Mouse (Mus musculus): Measurements from ENCODE around the gene Gm20388. TPM values are rescaled to one million over a fixed set of nuclear protein-coding genes. Genes with fewer than 3 reads are reported as not detected.

The Gm20388 gene
- total RNA-seq, 4 experiments from 2014 or later = 0.17 to 15.1 (median 6.6) TPM

- DNase-seq (ENCODE audit: low spot score in 2 of 2) = no peak
Measured at GRCm38 (mm10) chr8:124311723-124312122, 4401.1 kb downstream of the Gm20388 start.

GRCm38 (mm10) chr8:124312228-124312627 is 4401.6 kb downstream of the Gm20388 start:
- DNase-seq (ENCODE audit: low spot score in 2 of 2) = no peak

GRCm38 (mm10) chr8:124314803-124315202 is 4404.2 kb downstream of the Gm20388 start:
- no peak for DNase-seq (ENCODE audit: low spot score in 2 of 2)

- DNase-seq (ENCODE audit: low spot score in 2 of 2) = no peak
Measured at GRCm38 (mm10) chr8:124316466-124317136, 4406.0 kb downstream of the Gm20388 start.

- DNase-seq (ENCODE audit: low spot score in 2 of 2) = no peak
Measured at GRCm38 (mm10) chr8:124317191-124317682, 4406.6 kb downstream of the Gm20388 start.

GRCm38 (mm10) chr8:124317821-124318220 is 4407.2 kb downstream of the Gm20388 start:
- no peak for DNase-seq (ENCODE audit: low spot score in 2 of 2)

GRCm38 (mm10) chr8:124318612-124319315 is 4408.1 kb downstream of the Gm20388 start:
- DNase-seq (ENCODE audit: low spot score in 2 of 2) = no peak

- DNase-seq (ENCODE audit: low spot score in 2 of 2) = no peak
Measured at GRCm38 (mm10) chr8:124319316-124319652, 4408.6 kb downstream of the Gm20388 start.

GRCm38 (mm10) chr8:124321227-124321840 is 4410.7 kb downstream of the Gm20388 start:
- no peak for DNase-seq (ENCODE audit: low spot score in 2 of 2)

- peak in 1 of 2 experiments; percentile 33 for DNase-seq (ENCODE audit: low spot score in 2 of 2)
Measured at GRCm38 (mm10) chr8:124323356-124323755, 4412.7 kb downstream of the Gm20388 start.

- no peak for DNase-seq (ENCODE audit: low spot score in 2 of 2)
Measured at GRCm38 (mm10) chr8:124328259-124328658, 4417.6 kb downstream of the Gm20388 start.

GRCm38 (mm10) chr8:124329690-124330089 is 4419.0 kb downstream of the Gm20388 start:
- no peak for DNase-seq (ENCODE audit: low spot score in 2 of 2)

- DNase-seq (ENCODE audit: low spot score in 2 of 2) = peak; percentile 30 to 42
Measured at GRCm38 (mm10) chr8:124330433-124330832, 4419.8 kb downstream of the Gm20388 start.

- DNase-seq (ENCODE audit: low spot score in 2 of 2) = no peak
Measured at GRCm38 (mm10) chr8:124331094-124331493, 4420.5 kb downstream of the Gm20388 start.

- DNase-seq (ENCODE audit: low spot score in 2 of 2) = no peak
Measured at GRCm38 (mm10) chr8:124331706-124332105, 4421.1 kb downstream of the Gm20388 start.

- no peak for DNase-seq (ENCODE audit: low spot score in 2 of 2)
Measured at GRCm38 (mm10) chr8:124336302-124336701, 4425.7 kb downstream of the Gm20388 start.

GRCm38 (mm10) chr8:124339742-124340141 is 4429.1 kb downstream of the Gm20388 start:
- no peak for DNase-seq (ENCODE audit: low spot score in 2 of 2)

- DNase-seq (ENCODE audit: low spot score in 2 of 2) = no peak
Measured at GRCm38 (mm10) chr8:124340360-124341068, 4429.9 kb downstream of the Gm20388 start.

GRCm38 (mm10) chr8:124343151-124343550 is 4432.5 kb downstream of the Gm20388 start:
- no peak for DNase-seq (ENCODE audit: low spot score in 2 of 2)

GRCm38 (mm10) chr8:124343991-124344390 is 4433.4 kb downstream of the Gm20388 start:
- DNase-seq (ENCODE audit: low spot score in 2 of 2) = no peak

GRCm38 (mm10) chr8:124345098-124345497 is 4434.5 kb downstream of the Gm20388 start:
- no peak for DNase-seq (ENCODE audit: low spot score in 2 of 2)
